ENCODE assay signal across 22 mouse cellular contexts in the genomic region with DNA sequence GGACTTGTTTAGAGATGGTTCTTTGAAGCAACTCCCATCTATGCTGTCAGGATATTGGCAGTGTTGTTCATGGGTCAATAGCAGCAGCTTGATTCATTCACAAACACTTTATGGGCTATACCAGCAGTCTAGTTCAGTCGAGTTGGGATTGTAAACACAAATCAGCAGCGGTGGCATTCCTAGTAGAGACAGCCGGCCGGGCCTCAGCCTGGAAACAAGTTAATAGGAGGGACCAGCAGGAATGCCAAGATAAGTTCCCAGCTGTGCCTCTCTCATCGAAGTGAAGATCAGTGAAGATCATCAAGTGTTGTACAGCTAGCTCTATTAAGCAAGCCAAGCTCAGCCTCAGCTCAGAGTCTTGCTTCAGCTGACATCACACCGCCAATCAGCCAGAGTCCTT. TPM values are rescaled to one million over a fixed set of nuclear protein-coding genes. Genes with fewer than 3 reads are reported as not detected.
DNase-seq lines count a peak whose midpoint lies in the region; TF ChIP-seq lines count a peak whose summit lies in the region.
"Had no signal": no experiment of that assay in that cellular context is flagged by ENCODE, and none has a peak within 500 bp of the region (broad histone marks: within the 10 kb centered on the region; RNA-seq: fewer than 3 reads in every experiment).

No protein-coding gene starts in this region.

- DNase-seq in kidney, adult 2 months: no peak
- DNase-seq in kidney, adult 18-20 months: no peak
- DNase-seq in lung, adult 18-20 months: peak; percentile 27 to 44
- no peak for DNase-seq in lung, adult 2 months
- peak; percentile 80 for DNase-seq in lung, postnatal 10 days
- no peak for DNase-seq in right cerebral cortex, postnatal 25 days
- DNase-seq in cerebellum, postnatal 4 days (ENCODE audit: low spot score in 2 of 2): no peak
- DNase-seq: B cell, adult 2 months; cerebellum, adult 18-20 months; cerebellum, postnatal 25 days; gastrocnemius, postnatal 25 days; heart, postnatal 10 days; layer of hippocampus, adult 9-11 months; left cerebral cortex, postnatal 4 days; right cerebral cortex, adult 18-20 months; spleen, adult 18-20 months had no signal

- H3K27ac ChIP-seq in kidney, adult 2 months (ENCODE audit: insufficient read depth, low read depth, low read length): 0 out of 2 replicates have a peak overlapping the region, but pooled peaks have one; percentile 52
- H3K27ac ChIP-seq: forebrain, embryonic 12.5 days; left cerebral cortex, adult 2 months; liver, embryonic 12.5 days; midbrain, embryonic 13.5 days; neural tube, embryonic 13.5 days had no signal

- no peak for TF ChIP-seq CTCF in kidney, adult 2 months (conservative IDR thresholded peaks at IDR 0.05; ENCODE audit: insufficient read depth, insufficient read length, low read depth, low read length)
- TF ChIP-seq CTCF in lung, adult 2 months (IDR thresholded peaks at IDR 0.05; ENCODE audit: insufficient read depth, low read length): no peak

- peaks cover 23% of the 10 kb centered on the region for H3K4me1 ChIP-seq in kidney, adult 2 months (ENCODE audit: control insufficient read depth, insufficient read depth, low read length)
- peaks cover 17% of the 10 kb centered on the region for H3K4me1 ChIP-seq in lung, adult 2 months (ENCODE audit: control insufficient read depth, insufficient read depth, low read length)

- 43% methylated on average over 6 of the region's 6 CpGs for WGBS in kidney, adult 2 months
- 34% methylated on average over 6 of the region's 6 CpGs for WGBS in lung, adult 2 months

- no peaks in the 10 kb centered on the region for H3K36me3 ChIP-seq in kidney, adult 2 months (ENCODE audit: control insufficient read depth, insufficient read depth, low read length)
- H3K36me3 ChIP-seq: forebrain, embryonic 12.5 days; liver, embryonic 12.5 days; midbrain, embryonic 13.5 days; neural tube, embryonic 13.5 days had no signal

- no peaks in the 10 kb centered on the region for H3K27me3 ChIP-seq in kidney, adult 2 months (replicated peaks; ENCODE audit: control insufficient read depth, insufficient read depth, low read length)
- H3K27me3 ChIP-seq: forebrain, embryonic 12.5 days; liver, embryonic 12.5 days; midbrain, embryonic 13.5 days; neural tube, embryonic 13.5 days had no signal

- TF ChIP-seq POLR2A in kidney, adult 2 months (IDR thresholded peaks at IDR 0.05; ENCODE audit: low read depth, low read length): no peak
- TF ChIP-seq POLR2A in lung, adult 2 months (IDR thresholded peaks at IDR 0.05; ENCODE audit: borderline replicate concordance, extremely low read depth, low read depth, low read length): no peak

- H3K4me3 ChIP-seq in kidney, adult 2 months (ENCODE audit: insufficient read depth, low read depth, low read length): no peak overlapping the region
- H3K4me3 ChIP-seq in lung, adult 2 months (replicated peaks; ENCODE audit: extremely low read depth, low read depth, low read length): no peak overlapping the region
- H3K4me3 ChIP-seq: forebrain, embryonic 12.5 days; left cerebral cortex, adult 2 months; liver, embryonic 12.5 days; midbrain, embryonic 13.5 days; neural tube, embryonic 13.5 days had no signal

RNA-seq across cellular contexts. Expression of a gene that starts 5.6 kb away (rescaled TPM):
- 36.1 and 39.0 TPM in 2 replicates for polyA plus RNA-seq in kidney, adult 2 months (2012; rRNA removed)
- 0.10 and 0.39 TPM in 2 replicates for polyA plus RNA-seq in lung, adult 2 months (2012; rRNA removed)
- polyA plus RNA-seq: forebrain, embryonic 12.5 days; frontal cortex, adult 2 months; liver, embryonic 12.5 days; midbrain, embryonic 13.5 days had no signal

RNA-seq across cellular contexts. Expression of a gene that starts 28.2 kb away (rescaled TPM):
- 26.1 and 27.8 TPM in 2 replicates for polyA plus RNA-seq in kidney, adult 2 months (2012; rRNA removed)
- polyA plus RNA-seq in lung, adult 2 months (2012; rRNA removed): 10.4 and 20.1 TPM in 2 replicates

RNA-seq across cellular contexts. Expression of a gene that starts 49.5 kb away (rescaled TPM):
- 28.6 and 30.5 TPM in 2 replicates for polyA plus RNA-seq in kidney, adult 2 months (2012; rRNA removed)
- polyA plus RNA-seq in lung, adult 2 months (2012; rRNA removed): 36.9 and 49.0 TPM in 2 replicates

Comparison
In these comparisons a context has a peak if more than half of its experiments do, and no peak if none do; other contexts are left out.
1. DNase-seq: peak in lung, adult 18-20 months (2 of 2) and lung, postnatal 10 days (single experiment); none in kidney, adult 2 months (single experiment), kidney, adult 18-20 months (single experiment), lung, adult 2 months (single experiment), right cerebral cortex, postnatal 25 days (single experiment) and cerebellum, postnatal 4 days (0 of 2).
2. RNA of a gene that starts 5.6 kb away (polyA plus RNA-seq): 36.1 to 39.0 TPM in kidney, adult 2 months; 0.10 to 0.39 TPM in lung, adult 2 months; every median in the first group is over 10 times any median in the second.